Mouse (Mus musculus) MN1 (cell line): ENCODE measurements at regions not wholly inside any gene's neighbourhood (a gene's known extent, or its start where the extent isn't known, plus 50 kb on each side); places are given as distances from the start of the nearest gene placed in this dataset.

Experiments used
- DNase-seq: peaks from one replicate; pipeline ENCODE4 v3.0.0-alpha.2; 2016; ENCODE audit warnings: low spot score

GRCm38 (mm10) chr2:114828192-114828591 is 173.4 kb upstream of the Dph6 start:
- DNase-seq: no peak

- DNase-seq: no peak
Measured at GRCm38 (mm10) chr2:114835694-114836093, 180.9 kb upstream of the Dph6 start.

- no peak for DNase-seq
Measured at GRCm38 (mm10) chr2:114843696-114844388, 189.1 kb upstream of the Dph6 start.

- no peak for DNase-seq
Measured at GRCm38 (mm10) chr2:114844389-114844771, 189.6 kb upstream of the Dph6 start.

- DNase-seq: no peak
Measured at GRCm38 (mm10) chr2:114848439-114848838, 193.7 kb upstream of the Dph6 start.

GRCm38 (mm10) chr2:114848914-114849313 is 194.2 kb upstream of the Dph6 start:
- no peak for DNase-seq

GRCm38 (mm10) chr2:114853715-114854530 is 199.2 kb upstream of the Dph6 start:
- peak; percentile 56 for DNase-seq

GRCm38 (mm10) chr2:114872272-114872671 is 217.5 kb upstream of the Dph6 start:
- no peak for DNase-seq

GRCm38 (mm10) chr2:114873090-114873489 is 218.3 kb upstream of the Dph6 start:
- no peak for DNase-seq

GRCm38 (mm10) chr2:114879084-114879483 is 224.3 kb upstream of the Dph6 start:
- no peak for DNase-seq

- no peak for DNase-seq
Measured at GRCm38 (mm10) chr2:114879784-114880183, 225.0 kb upstream of the Dph6 start.

GRCm38 (mm10) chr2:114885734-114886260 is 231.0 kb upstream of the Dph6 start:
- DNase-seq: peak; percentile 9

- DNase-seq: no peak
Measured at GRCm38 (mm10) chr2:114898812-114899211, 244.0 kb upstream of the Dph6 start.

- DNase-seq: no peak
Measured at GRCm38 (mm10) chr2:114911845-114912500, 257.2 kb upstream of the Dph6 start.

GRCm38 (mm10) chr2:114915025-114915690 is 260.4 kb upstream of the Dph6 start:
- DNase-seq: no peak

GRCm38 (mm10) chr2:114918420-114919332 is 263.9 kb upstream of the Dph6 start:
- DNase-seq: no peak

GRCm38 (mm10) chr2:114923911-114924310 is 269.1 kb upstream of the Dph6 start:
- DNase-seq: no peak

GRCm38 (mm10) chr2:114935436-114935835 is 280.7 kb upstream of the Dph6 start:
- no peak for DNase-seq

GRCm38 (mm10) chr2:114938416-114939147 is 283.8 kb upstream of the Dph6 start:
- no peak for DNase-seq

GRCm38 (mm10) chr2:114966111-114966510 is 311.3 kb upstream of the Dph6 start:
- DNase-seq: no peak
